Mouse (Mus musculus) small intestine, adult 2 months (tissue): ENCODE data around the gene Mapk1ip1. TPM values are rescaled to one million over a fixed set of nuclear protein-coding genes. Genes with fewer than 3 reads are reported as not detected.

Source experiments
- H3K27ac ChIP-seq: fragments of 200-500 bp; 2 replicates; pipeline ENCODE4 v1.5.1; 2012; ENCODE audit warnings: low read depth, low read length, control low read depth, inconsistent platforms; ENCODE audit not compliant: insufficient read depth
- H3K27me3 ChIP-seq: fragments of 200-500 bp; 2 replicates; pipeline ENCODE4 v1.6.1; 2012; ENCODE audit warnings: mild to moderate bottlenecking, moderate library complexity, low read length, inconsistent platforms; ENCODE audit not compliant: control insufficient read depth, insufficient read depth
- H3K36me3 ChIP-seq: fragments of 200-500 bp; 2 replicates; pipeline ENCODE4 v1.6.1; 2012; ENCODE audit warnings: mild to moderate bottlenecking, low read length, control low read depth, inconsistent platforms; ENCODE audit not compliant: control insufficient read depth, insufficient read depth
- H3K4me1 ChIP-seq: fragments of 200-500 bp; 2 replicates; pipeline ENCODE4 v1.6.1; 2012; ENCODE audit warnings: low read length, inconsistent platforms, mixed read lengths; ENCODE audit not compliant: control insufficient read depth, insufficient read depth, insufficient read length
- H3K4me3 ChIP-seq: fragments of 200-500 bp; 2 replicates; pipeline ENCODE4 v1.5.1; 2012; ENCODE audit warnings: low read depth, mild to moderate bottlenecking, control low read depth, inconsistent platforms, low read length, moderate library complexity
- CTCF ChIP-seq: fragments of 200-500 bp; IDR thresholded peaks from 2 replicates; pipeline ENCODE4 v1.5.1; 2012; ENCODE audit warnings: low read depth, mild to moderate bottlenecking, control low read depth, inconsistent platforms, low read length, moderate library complexity, mixed read lengths; ENCODE audit not compliant: insufficient replicate concordance, insufficient read length; ENCODE audit errors: extremely low read depth
- POLR2A ChIP-seq: fragments of 200-500 bp; IDR thresholded peaks from 2 replicates; pipeline ENCODE4 v1.6.1; 2012; ENCODE audit warnings: low read depth, mild to moderate bottlenecking, control low read depth, inconsistent platforms, low read length, moderate library complexity
- WGBS: fragments of 180-500 bp; shearing (Covaris S2); methylation state at CpG from one replicate; pipeline ENCODE4 v1.1.7; 2018; 5-methylcytosine and 5-hydroxymethylcytosine counted together
- polyA plus RNA-seq: library from polyadenylated mRNA; depleted of rRNA; stranded (reverse); fragments of >200 nt; gene quantifications from 2 replicates; pipeline ENCODE4 v1.2.3, GENCODE M21; 2012

Gene Mapk1ip1
- polyA plus RNA-seq, 1 experiment: 27.9 TPM

GRCm38 (mm10) chr7:138867286-138867685, 21.2 kb upstream of the Mapk1ip1 start:
- H3K4me1 ChIP-seq: peaks cover 4% of the 10 kb centered on the region; the same call in 1 of the 2 replicates
- no peak overlapping the region for H3K27ac ChIP-seq
- 60% methylated on average over 6 of the region's 6 CpGs for WGBS
- H3K27me3 ChIP-seq: no peaks in the 10 kb centered on the region
- TF ChIP-seq CTCF (no peak), POLR2A (no peak)
- peaks cover 15% of the 10 kb centered on the region for H3K36me3 ChIP-seq
- no peak overlapping the region for H3K4me3 ChIP-seq

DNA sequence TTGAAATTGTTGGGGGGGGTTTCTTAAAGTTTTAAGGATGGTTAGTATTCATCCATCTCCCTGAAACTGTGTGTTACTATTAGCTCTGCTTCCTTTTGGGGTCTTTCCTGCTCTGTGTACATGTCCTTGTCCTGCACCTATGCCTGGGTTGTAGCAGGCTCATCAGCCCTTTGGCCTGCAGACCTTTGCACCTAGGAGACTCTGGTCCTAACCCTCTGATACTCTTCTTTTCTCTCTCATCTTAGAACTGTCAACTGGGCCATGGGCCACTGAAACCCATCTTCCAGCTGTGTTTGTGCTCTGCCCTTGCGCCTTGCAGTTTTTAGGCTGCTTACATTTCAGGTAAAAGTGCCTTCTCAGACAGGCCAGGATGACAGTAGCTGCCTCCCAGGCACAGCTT, 18.7 kb upstream of the Mapk1ip1 start:
- Histone ChIP-seq H3K4me3 (no peak overlapping the region), H3K27me3 (no peaks in the 10 kb centered on the region), H3K36me3 (peaks cover 12% of the 10 kb centered on the region), H3K4me1 (0 out of 2 replicates have a peak, but pooled peaks cover 3% of the 10 kb centered on the region), H3K27ac (no peak overlapping the region)
- TF ChIP-seq POLR2A (no peak), CTCF (no peak)
- WGBS: 89% methylated on average over 1 of the region's 1 CpGs

DNA sequence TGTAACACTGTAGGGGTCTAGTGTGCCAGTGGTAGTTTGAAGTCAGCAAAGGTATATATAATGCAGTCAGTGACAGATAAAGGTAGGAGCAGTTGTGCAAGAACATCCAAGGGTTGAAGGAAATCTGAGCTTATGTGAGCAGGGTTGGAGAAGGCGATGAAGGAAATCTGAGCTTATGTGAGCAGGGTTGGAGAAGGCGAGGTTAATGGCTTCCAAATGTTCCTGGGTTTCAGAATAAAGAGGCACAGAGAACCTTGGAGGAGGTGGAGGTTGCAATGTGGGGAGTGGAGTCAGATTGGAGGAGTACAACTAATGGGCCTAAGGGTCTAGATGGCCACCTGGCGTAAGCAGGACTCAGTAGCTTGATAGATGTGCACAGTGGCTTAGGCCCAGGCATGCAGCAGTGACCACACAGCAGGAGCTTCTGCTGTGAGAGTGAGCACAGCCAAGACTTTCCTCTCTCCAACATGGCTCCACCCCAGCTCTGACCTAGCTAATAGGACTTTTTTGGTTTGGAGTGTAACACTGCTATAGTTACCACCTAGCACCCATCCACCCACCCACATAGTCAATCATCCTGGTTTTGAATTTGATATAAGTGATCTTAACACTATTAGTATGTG, 18.0 kb upstream of the Mapk1ip1 start:
- TF ChIP-seq CTCF (no peak), POLR2A (no peak)
- Histone ChIP-seq H3K36me3 (peaks cover 7% of the 10 kb centered on the region), H3K4me1 (0 out of 2 replicates have a peak, but pooled peaks cover 3% of the 10 kb centered on the region), H3K27ac (no peak overlapping the region), H3K4me3 (no peak overlapping the region), H3K27me3 (no peaks in the 10 kb centered on the region)
- 91% methylated on average over 3 of the region's 3 CpGs for WGBS

- TF ChIP-seq CTCF: no peak
- no peak for TF ChIP-seq POLR2A
- WGBS: 71% methylated on average over 2 of the region's 2 CpGs
- 0 out of 2 replicates have a peak, but pooled peaks cover 2% of the 10 kb centered on the region for H3K4me1 ChIP-seq
Measured at GRCm38 (mm10) chr7:138856670-138857069, 10.6 kb upstream of the Mapk1ip1 start.

DNA sequence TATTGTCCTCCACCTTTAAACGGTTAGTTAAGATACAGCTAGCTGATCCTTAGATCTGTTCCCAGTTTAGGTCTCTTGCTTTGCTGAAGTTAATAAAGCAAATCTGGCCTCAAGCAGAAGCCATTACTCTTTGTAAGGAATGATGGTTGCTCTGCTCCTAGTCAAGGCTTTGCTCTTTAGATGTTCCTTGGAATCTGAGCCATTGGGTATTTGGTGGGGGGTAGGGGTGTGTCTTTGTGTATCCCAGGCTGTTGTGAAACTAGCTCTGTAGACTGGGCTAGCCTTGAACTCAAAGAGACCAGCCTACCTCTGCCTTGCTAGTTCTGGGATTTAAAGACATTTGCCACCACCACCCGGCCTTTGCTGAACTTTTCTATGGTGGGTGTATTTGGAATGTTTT, 8.1 kb upstream of the Mapk1ip1 start:
- no peak overlapping the region for H3K4me3 ChIP-seq
- 88% methylated on average over 2 of the region's 2 CpGs for WGBS
- no peak overlapping the region for H3K27ac ChIP-seq
- no peak for TF ChIP-seq CTCF
- TF ChIP-seq POLR2A: no peak
- H3K27me3 ChIP-seq: no peaks in the 10 kb centered on the region
- H3K4me1 ChIP-seq: 0 out of 2 replicates have a peak, but pooled peaks cover 2% of the 10 kb centered on the region
- peaks cover 9% of the 10 kb centered on the region for H3K36me3 ChIP-seq

More at GRCm38 (mm10) chr7:138856670-138857069, 10.6 kb upstream of the Mapk1ip1 start:
- Histone ChIP-seq H3K27me3 (no peaks in the 10 kb centered on the region), H3K4me3 (no peak overlapping the region), H3K36me3 (peaks cover 9% of the 10 kb centered on the region), H3K27ac (no peak overlapping the region)

DNA sequence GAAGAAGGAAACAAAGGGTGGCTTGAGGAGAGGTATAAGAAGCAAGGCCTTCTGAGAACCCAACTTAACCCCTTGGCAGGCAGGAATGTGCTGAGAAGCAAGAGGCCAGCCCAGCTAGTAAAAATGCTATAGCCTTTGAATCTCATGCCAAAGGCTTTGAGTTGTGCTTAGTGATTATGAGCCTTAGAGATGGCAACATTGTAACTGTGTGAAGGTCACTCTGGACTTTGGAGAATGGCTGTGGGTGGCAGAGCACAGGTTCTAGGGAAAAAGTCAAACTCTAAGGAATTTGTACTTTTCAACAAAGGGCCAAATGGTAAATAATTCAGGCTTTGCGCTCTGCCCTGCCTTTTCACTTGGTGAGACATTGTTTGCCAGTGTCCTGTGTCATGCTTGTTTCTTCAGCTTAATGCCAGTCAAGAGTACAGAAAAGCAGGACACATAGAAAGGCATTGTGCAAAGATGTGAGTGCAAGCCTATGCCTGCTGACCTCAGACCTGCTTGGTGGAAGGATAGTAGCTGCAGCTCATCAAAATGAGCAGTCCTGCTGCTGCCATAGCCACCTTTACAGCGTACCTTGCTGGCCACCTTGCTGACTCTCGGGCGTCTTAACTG, 7.5 kb upstream of the Mapk1ip1 start:
- 96% methylated on average over 4 of the region's 4 CpGs for WGBS
- Histone ChIP-seq H3K36me3 (peaks cover 9% of the 10 kb centered on the region), H3K4me1 (0 out of 2 replicates have a peak, but pooled peaks cover 2% of the 10 kb centered on the region), H3K4me3 (no peak overlapping the region), H3K27ac (no peak overlapping the region), H3K27me3 (no peaks in the 10 kb centered on the region)
- TF ChIP-seq CTCF (no peak), POLR2A (no peak)

GRCm38 (mm10) chr7:138850083-138850482, 4.0 kb upstream of the Mapk1ip1 start:
- Histone ChIP-seq H3K4me1 (peaks cover 8% of the 10 kb centered on the region; the same call in 1 of the 2 replicates), H3K4me3 (no peak overlapping the region), H3K27me3 (no peaks in the 10 kb centered on the region), H3K36me3 (peaks cover 6% of the 10 kb centered on the region), H3K27ac (no peak overlapping the region)
- TF ChIP-seq CTCF (no peak), POLR2A (no peak)
